In the genomic region with DNA sequence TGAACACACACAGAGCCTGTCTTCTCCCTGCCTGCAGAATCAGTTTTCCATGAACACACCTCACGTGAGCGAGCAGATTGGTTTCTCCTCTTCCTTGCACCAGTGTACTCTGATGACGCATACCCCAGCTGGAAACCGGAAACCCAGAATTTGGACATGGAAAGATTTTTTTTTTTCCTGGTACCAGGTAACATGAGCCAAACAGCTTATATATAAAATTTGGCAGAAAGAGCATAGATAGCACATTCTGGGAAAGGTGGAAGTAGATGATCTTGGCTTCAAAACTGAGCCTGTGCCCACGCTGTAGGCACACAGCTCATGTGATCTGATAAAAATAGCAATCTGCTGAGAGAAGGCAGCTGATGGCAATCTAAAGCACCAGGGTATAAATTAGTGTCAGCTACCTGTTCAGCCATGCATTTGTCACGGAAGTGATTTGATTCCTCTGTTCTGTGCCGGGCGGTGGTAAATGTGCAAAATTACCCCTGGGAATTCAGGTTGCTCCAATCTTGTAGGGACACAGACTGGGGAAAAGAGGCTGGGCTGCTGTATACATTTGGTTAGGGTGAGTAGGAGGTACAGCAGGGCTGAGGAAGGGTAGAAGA, we compare ENCODE assay signal across 12 mouse cellular contexts. TPM values are rescaled to one million over a fixed set of nuclear protein-coding genes. Genes with fewer than 3 reads are reported as not detected.
A peak's percentile ranks its signal among the peaks of the same experiment; 100 is the strongest.
DNase-seq lines count a peak whose midpoint lies in the region; ATAC-seq lines count a peak whose summit lies in the region.
"Had no signal": no experiment of that assay in that cellular context is flagged by ENCODE, and none has a peak within 500 bp of the region (broad histone marks: within the 10 kb centered on the region; RNA-seq: fewer than 3 reads in every experiment).

No protein-coding gene starts in this region.

- H3K4me3 ChIP-seq in kidney, embryonic 16.5 days (ENCODE audit: low read length): no peak overlapping the region

- no peaks in the 10 kb centered on the region for H3K36me3 ChIP-seq in kidney, embryonic 16.5 days (ENCODE audit: insufficient read depth, low read length)

- WGBS in kidney, embryonic 16.5 days: 43% methylated on average over 8 of the region's 8 CpGs

- no peak overlapping the region for H3K9ac ChIP-seq in kidney, embryonic 16.5 days (replicated peaks; ENCODE audit: low read length)
- H3K9ac ChIP-seq: liver, postnatal 0 days had no signal

- H3K4me1 ChIP-seq in kidney, embryonic 16.5 days (ENCODE audit: insufficient read depth, low read length): 0 out of 2 replicates have a peak, but pooled peaks cover 4% of the 10 kb centered on the region

- no peak for DNase-seq in kidney, adult 18-20 months
- peak; percentile 63 to 67 for DNase-seq in cerebellum, adult 18-20 months
- DNase-seq in frontal cortex, adult 2 months (ENCODE audit: extremely low spot score in 1 of 2, low spot score in 1 of 2): peak; percentile 61 to 73
- DNase-seq in left cerebral cortex, adult 8-10 months (ENCODE audit: low spot score in 2 of 2): peak; percentile 22 to 70
- no peak for DNase-seq in heart, postnatal 36 days
- DNase-seq in adrenal gland, postnatal 14 days: no peak
- DNase-seq: gastrocnemius, postnatal 25 days; kidney, adult 2 months; liver, postnatal 0 days had no signal

- no peak overlapping the region for H3K4me2 ChIP-seq in kidney, embryonic 16.5 days (replicated peaks; ENCODE audit: low read depth, low read length)

- ATAC-seq in kidney, embryonic 16.5 days (ENCODE audit: low FRiP score, low TSS enrichment): peak; percentile 58
- ATAC-seq in monocyte, adult 5-6 weeks (replicated peaks; ENCODE audit: insufficient number of reproducible peaks, low FRiP score, low TSS enrichment, poor library complexity, severe bottlenecking): no peak

- H3K9me3 ChIP-seq in kidney, embryonic 16.5 days (ENCODE audit: low read length): peaks cover 9% of the 10 kb centered on the region; the same call in 1 of the 2 replicates

- H3K27me3 ChIP-seq in kidney, embryonic 16.5 days (ENCODE audit: insufficient read depth, low read length): no peaks in the 10 kb centered on the region

- H3K27ac ChIP-seq in kidney, embryonic 16.5 days (ENCODE audit: low read length): no peak overlapping the region

- intact Hi-C loops in heart, postnatal 36 days (cut with DNase I): no loop called here

RNA-seq across cellular contexts. Expression of gene Slc34a2, which starts 35.2 kb away (rescaled TPM):
- polyA plus RNA-seq in kidney, embryonic 16.5 days (2015; fragmentation: Nextera tagmentation; extraction: Ambion mirVana): 0.64 and 2.5 TPM in 2 replicates
- 0.04 TPM in 2 replicates for polyA plus RNA-seq in frontal cortex, adult 2 months (2012; rRNA removed)
- total RNA-seq in left cerebral cortex, adult 8-10 months (2022): under 1 TPM in 1 of 4 experiments, not detected in 3; 0.11 TPM
- total RNA-seq in heart, postnatal 36 days (2021): under 1 TPM in 1 of 2 experiments, not detected in 1; 0.05 TPM
- 0.23 and 2.0 TPM in 2 replicates for total RNA-seq in adrenal gland, postnatal 14 days (2021)
- not detected in 3 replicates for total RNA-seq in monocyte, adult 5-6 weeks (2017)
- total RNA-seq: gastrocnemius, postnatal 25 days had no signal
- polyA plus RNA-seq: neural tube, embryonic 11.5 days had no signal

Comparison
In these comparisons a context has a peak if more than half of its experiments do, and no peak if none do; other contexts are left out.
1. DNase-seq: peak in cerebellum, adult 18-20 months (2 of 2), frontal cortex, adult 2 months (2 of 2) and left cerebral cortex, adult 8-10 months (2 of 2); none in kidney, adult 18-20 months (single experiment), heart, postnatal 36 days (0 of 2) and adrenal gland, postnatal 14 days (single experiment).